Mouse (Mus musculus): ENCODE measurements around the gene Vmac.
A peak's percentile ranks its signal among the peaks of the same experiment; 100 is the strongest.

Vmac gene

GRCm38 (mm10) chr17:56740118-56740787 lies 22.4 kb upstream of the Vmac start:
- no peak for DNase-seq (ENCODE audit: low spot score)

GRCm38 (mm10) chr17:56738221-56738620 lies 20.4 kb upstream of the Vmac start:
- no peak for DNase-seq (ENCODE audit: low spot score)

- DNase-seq (ENCODE audit: low spot score) = no peak
Measured at GRCm38 (mm10) chr17:56736534-56736933, 18.7 kb upstream of the Vmac start.

- no peak for DNase-seq (ENCODE audit: low spot score)
Measured at GRCm38 (mm10) chr17:56729656-56730055, 11.8 kb upstream of the Vmac start.

GRCm38 (mm10) chr17:56729151-56729550 lies 11.3 kb upstream of the Vmac start:
- DNase-seq (ENCODE audit: low spot score) = no peak

GRCm38 (mm10) chr17:56728117-56728516 lies 10.3 kb upstream of the Vmac start:
- DNase-seq (ENCODE audit: low spot score) = no peak

- DNase-seq (ENCODE audit: low spot score) = peak; percentile 69
Measured at GRCm38 (mm10) chr17:56727659-56728058, 9.8 kb upstream of the Vmac start.

GRCm38 (mm10) chr17:56727029-56727649 lies 9.3 kb upstream of the Vmac start:
- DNase-seq (ENCODE audit: low spot score) = no peak

GRCm38 (mm10) chr17:56723419-56724161 lies 5.8 kb upstream of the Vmac start:
- no peak for DNase-seq (ENCODE audit: low spot score)

GRCm38 (mm10) chr17:56722441-56722840 lies 4.6 kb upstream of the Vmac start:
- DNase-seq (ENCODE audit: low spot score) = no peak

- peak; percentile 98 for DNase-seq (ENCODE audit: low spot score)
Measured at GRCm38 (mm10) chr17:56716655-56717362, 1.0 kb downstream of the Vmac start.

- no peak for DNase-seq (ENCODE audit: low spot score)
Measured at GRCm38 (mm10) chr17:56715914-56716654, 1.7 kb downstream of the Vmac start.

GRCm38 (mm10) chr17:56715360-56715759 lies 2.5 kb downstream of the Vmac start:
- no peak for DNase-seq (ENCODE audit: low spot score)

GRCm38 (mm10) chr17:56709708-56710107 lies 8.1 kb downstream of the Vmac start:
- peak; percentile 37 for DNase-seq (ENCODE audit: low spot score)

- DNase-seq (ENCODE audit: low spot score) = no peak
Measured at GRCm38 (mm10) chr17:56708692-56709091, 9.1 kb downstream of the Vmac start.

- no peak for DNase-seq (ENCODE audit: low spot score)
Measured at GRCm38 (mm10) chr17:56706515-56706914, 11.3 kb downstream of the Vmac start.

- DNase-seq (ENCODE audit: low spot score) = no peak
Measured at GRCm38 (mm10) chr17:56703038-56703437, 14.8 kb downstream of the Vmac start.

GRCm38 (mm10) chr17:56700451-56700850 lies 17.4 kb downstream of the Vmac start:
- no peak for DNase-seq (ENCODE audit: low spot score)

GRCm38 (mm10) chr17:56693851-56694310 lies 23.9 kb downstream of the Vmac start:
- no peak for DNase-seq (ENCODE audit: low spot score)

- no peak for DNase-seq (ENCODE audit: low spot score)
Measured at GRCm38 (mm10) chr17:56693395-56693794, 24.4 kb downstream of the Vmac start.

- no peak for DNase-seq (ENCODE audit: low spot score)
Measured at GRCm38 (mm10) chr17:56688689-56689088, 29.1 kb downstream of the Vmac start.

GRCm38 (mm10) chr17:56688045-56688444 lies 29.8 kb downstream of the Vmac start:
- no peak for DNase-seq (ENCODE audit: low spot score)

All from testis, postnatal 10 days (tissue).